Mouse (Mus musculus) bone marrow, adult 2 months (tissue): ENCODE data around the gene Erich2.

Experiments used
- CTCF ChIP-seq: fragments of 200-500 bp; IDR thresholded peaks from 2 replicates; pipeline ENCODE4 v1.5.1; 2011; ENCODE audit warnings: low read length, control low read depth; ENCODE audit not compliant: control insufficient read depth, insufficient read depth
- POLR2A ChIP-seq: fragments of 200-500 bp; IDR thresholded peaks from 2 replicates; pipeline ENCODE4 v1.6.1; 2011; ENCODE audit warnings: low read depth, mild to moderate bottlenecking, control low read depth, low read length, borderline replicate concordance; ENCODE audit not compliant: control insufficient read depth

DNA sequence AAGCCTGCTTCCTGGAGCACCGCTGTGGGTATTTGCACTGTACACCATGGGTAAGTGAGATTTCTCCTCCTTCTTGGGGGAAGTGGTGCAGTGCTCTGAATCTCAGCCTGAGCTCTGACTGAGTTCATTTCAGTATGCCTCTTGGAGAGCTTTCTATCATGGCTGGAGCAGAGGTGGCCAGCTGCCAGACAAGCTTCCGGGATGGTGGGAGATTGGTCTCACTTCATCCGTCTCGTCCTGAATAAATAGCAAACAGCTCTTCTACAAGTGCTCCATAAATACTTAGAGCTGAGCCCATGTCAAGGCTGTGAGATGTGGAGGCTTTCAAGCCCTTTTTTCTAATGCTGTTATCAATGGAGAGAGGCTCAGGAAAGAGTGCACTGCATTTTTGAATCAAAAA is 63.1 kb downstream of the Erich2 start:
- TF ChIP-seq POLR2A (no peak), CTCF (no peak)
